Mouse (Mus musculus) ovary, postnatal 36 days (tissue): ENCODE data around the gene Chga.

Source experiments
- DNase-seq: peaks from one replicate; pipeline ENCODE4 v3.0.0; 2022; ENCODE audit warnings: low spot score, mixed read lengths

Chga gene

DNA sequence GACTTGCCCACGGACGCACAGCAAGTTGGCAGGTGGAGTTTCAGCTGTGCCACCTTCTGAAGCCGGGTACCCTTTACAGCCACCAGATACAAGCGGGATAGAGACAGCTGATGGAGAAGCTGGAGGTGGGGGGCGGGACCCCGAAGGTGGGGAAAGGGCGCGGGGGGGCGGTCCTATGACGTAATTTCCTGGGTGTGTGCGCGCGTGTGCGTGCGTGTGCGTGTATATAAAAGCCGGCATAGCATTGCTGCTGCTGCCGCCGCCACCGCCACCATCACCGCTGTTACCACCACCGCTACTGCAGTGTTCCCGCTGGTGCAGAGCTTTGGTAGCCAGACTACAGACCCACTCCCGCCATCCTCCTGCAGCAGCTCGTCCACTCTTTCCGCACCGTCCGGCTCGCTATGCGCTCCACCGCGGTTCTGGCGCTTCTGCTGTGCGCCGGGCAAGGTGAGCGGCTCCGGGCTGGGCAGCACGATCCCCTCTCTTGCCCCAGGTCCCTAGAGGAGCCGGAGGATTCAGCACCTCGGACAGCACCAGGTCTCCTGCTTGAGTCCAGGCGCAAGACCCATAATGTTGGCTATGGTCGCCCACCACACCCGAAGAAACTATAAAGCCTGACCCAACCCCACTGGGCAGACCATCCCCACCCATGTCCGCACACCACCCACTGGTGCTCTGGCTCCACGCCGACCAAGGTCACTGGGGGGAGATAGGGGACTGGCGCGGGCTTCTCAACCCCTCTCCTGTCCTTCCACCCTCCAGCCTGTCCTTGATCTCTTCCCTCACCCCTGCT, at the start of gene Chga:
TSS of gene Chga (plus strand) at position 249 of the 796 bp plus-strand sequence.
- DNase-seq = peak; percentile 77

DNA sequence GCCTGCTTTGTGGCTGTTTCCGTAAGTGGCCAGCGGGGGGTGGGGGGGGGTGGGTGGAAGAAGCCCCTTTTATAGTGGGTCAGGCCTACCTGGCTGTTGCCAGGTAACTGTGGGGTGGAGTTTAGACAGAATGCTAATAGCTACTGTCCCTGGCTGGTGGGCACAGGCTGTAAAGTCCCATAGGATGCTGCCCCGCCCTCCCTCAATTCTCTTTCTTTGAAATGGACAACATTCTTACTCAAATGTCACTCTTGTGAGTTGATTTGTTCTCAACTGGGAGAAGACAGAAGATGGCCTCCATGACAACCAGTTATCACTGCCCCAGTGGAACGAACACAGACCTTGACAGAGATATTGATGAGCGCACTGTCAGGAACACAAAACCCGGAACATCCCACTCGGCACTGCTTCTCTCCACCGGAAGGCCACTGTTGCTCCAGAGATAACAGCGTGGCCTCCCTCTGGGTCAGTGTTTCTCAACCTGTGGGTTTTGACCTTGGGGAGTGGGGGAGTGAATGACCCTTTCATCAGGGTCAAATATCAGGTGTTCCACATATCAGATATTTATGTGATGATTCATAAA, 49.5 kb upstream of the Chga start:
- DNase-seq = no peak

DNA sequence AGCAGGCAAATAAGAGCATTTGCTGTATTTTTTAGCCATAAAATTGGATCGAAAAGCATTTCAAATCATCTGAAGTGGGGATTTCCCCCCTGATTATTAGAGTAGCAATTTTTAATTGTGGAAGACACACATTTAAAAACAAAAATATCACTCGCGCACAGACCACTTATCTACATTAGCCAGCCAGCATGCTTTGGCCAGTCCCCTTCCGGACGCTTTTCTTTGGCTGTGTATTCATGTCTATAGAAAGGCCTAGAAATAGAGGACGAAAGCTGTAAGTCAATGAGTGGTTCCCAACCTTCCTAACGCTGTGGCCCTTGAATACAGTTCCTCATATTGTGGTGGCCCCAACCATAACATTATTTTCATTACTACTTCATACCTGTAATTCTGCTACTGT, 48.8 kb upstream of the Chga start:
- DNase-seq = no peak

DNA sequence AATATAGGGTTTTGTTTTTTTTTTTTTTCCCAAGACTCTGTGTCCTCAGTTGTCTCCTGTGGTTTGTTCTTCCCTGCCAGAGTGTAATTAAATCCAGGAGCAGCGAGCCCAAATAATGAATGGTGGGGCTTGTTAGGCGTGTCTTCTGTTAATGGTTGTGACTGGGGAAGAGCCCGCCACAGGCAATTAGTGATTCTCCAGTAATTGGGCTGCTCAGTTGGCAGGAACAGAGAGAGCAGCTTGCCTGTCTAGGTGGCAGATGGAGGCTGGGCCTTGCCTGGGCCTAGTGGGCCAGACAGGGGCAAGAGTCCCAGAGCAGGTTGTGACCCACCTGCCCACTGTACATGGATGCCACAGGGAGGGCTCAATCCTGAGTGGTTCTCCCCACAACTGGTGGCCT, 43.4 kb upstream of the Chga start:
- no peak for DNase-seq

DNA sequence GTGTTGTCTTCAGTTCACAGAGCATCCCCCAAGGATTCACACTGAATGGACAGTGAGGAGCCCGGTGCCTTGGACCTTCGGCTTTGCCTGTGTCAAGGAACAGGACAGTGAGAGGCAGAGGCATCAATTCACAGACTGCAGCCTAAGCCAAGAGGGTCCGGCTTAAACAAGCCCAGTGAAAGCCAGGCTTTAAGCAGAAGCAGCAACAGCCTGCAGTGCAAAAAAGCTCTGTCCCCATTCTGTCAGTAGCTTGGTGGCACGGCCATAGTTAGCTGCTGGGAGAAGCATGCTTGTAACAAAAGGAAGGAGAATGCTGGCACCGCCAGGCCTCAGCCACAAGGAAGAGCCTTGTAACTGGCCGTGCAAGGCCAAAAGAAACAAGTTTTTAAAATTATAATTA, 40.6 kb upstream of the Chga start:
- no peak for DNase-seq

DNA sequence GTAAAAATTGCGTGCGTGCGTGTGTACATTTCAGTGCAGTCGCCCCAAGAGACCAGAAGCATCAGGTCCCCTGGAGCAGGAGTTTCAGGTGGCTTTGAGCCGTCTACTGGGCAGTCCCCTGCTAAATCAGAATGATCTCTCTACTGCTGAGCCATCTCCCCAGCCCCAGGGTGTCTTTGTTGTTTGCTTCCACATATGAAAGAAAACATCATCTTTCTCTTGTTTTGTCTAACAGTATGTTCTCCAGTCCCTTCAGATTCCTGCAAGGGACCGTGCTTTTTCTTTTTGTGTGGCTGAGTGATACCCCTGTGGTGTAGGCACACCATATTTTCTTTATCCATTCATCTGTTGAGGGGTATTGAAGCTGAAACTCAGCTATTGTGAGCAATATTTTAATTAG, 40.0 kb upstream of the Chga start:
- DNase-seq = no peak

DNA sequence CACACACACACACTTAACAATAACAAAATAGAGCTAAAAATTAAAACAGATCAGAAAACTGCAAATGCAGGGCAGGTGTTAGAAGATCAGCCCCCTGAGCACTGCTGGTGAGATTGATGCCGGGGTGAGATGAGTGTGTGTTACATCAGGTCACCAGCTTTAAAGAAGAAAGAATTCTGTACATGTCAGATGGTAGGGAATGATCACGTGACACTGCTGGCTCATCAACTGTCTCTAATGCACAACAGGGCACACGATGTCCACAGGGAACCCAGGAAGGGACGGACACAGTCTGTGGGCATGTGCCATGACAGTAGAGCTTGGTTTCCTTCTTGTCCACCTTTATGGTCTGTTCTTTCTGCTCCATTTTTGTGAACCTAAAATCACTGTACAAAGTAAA, 38.6 kb upstream of the Chga start:
- no peak for DNase-seq

DNA sequence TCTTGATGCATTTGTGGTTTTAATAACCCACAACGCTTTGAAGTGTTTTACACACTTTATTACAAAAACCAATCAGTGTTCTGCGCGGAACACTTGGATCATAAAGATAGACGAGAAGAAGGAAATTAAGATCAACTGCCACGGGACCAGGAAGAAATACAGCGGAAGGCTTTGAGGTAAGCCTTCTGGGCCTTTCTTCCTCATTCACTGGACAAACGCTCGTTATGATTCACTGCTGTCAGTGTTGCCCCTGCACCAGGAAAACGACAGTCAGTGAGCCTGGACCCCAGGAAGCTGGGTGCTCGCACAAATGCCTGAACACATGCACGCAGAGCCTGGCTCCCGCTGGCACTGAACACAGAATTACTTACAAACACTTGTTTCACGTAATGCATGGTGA, 37.1 kb upstream of the Chga start:
- DNase-seq = no peak

DNA sequence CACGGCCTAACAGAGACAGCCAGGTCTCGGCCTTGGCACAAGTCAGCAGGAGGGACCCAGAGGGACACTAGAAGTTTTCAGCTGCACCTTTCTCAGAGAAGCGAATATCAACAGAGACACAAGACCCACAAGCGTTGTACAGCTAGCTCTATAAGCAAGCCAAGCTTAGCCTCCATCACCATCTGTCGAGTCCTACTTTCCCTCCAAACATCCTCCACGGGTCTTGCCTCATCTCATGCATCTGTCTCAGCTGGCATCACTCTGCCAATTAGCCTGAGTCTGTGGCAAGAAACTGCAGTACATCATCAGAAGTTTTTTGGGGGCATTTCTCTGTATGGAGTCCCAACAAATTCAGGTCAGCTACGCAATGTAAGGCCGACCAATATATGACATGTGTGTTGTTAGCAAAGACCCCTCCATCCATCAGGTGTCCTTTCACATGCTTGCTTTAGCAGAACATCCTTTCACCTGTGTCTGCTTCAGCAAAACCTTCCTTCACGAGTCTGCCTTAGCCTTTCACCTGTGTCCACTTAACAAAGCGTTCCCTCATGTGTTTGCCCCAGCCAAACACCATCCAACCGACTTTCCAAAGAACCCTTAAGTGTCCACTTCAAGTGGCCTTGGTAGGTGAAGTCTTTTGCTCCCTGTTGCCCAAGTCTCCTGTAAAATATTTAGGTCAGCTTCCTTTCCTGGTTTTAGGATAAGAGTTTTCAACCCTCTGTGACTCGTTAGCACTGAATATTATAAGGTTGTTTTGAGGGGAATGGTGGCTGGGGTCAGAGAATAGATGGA, 34.6 kb upstream of the Chga start:
- DNase-seq = no peak

DNA sequence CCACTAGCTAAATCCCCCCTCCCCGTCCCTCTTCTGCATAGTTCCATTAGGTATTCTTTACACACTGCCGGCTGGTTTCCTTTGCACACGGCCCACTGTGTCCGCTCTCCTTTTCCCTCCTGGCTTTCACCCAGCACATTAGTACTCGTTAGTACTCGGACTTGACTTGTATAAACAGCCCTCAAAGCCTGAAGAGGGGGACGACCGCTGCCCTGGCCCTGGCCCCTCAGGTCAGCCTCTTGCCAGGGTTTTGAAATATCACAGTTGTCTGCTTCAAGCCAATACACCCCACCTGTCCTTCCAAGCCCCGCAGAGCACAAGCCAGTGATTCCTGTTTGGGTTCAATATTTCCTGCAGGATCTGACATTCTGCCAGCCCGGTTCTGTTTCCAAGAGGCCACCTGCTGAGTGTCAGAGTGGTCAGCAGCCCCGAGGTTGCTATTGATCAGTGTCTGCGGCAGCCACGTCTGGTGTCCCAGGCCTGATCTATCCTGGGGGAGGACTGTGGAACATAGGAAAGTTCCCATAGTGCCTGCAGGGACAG, 32.9 kb upstream of the Chga start:
- peak; percentile 7 for DNase-seq

DNA sequence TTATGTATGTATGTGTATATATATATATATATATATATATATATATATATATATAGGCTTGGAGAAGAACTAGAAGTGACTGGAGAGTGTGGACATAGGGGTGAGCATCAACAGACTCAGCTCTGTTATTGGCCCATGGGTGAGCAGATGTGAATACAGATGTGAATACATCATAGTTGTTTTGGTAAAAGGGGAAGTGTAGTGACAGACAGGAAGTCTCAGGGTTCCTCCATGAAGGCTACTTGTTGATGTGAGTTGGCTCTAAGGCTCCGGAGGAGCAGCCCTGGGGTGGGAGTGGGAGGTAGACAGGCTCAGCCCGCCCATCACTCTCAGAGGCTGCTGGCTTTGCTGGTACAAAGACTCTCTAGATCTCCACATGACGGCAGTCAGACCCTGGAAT, 30.6 kb upstream of the Chga start:
- no peak for DNase-seq

DNA sequence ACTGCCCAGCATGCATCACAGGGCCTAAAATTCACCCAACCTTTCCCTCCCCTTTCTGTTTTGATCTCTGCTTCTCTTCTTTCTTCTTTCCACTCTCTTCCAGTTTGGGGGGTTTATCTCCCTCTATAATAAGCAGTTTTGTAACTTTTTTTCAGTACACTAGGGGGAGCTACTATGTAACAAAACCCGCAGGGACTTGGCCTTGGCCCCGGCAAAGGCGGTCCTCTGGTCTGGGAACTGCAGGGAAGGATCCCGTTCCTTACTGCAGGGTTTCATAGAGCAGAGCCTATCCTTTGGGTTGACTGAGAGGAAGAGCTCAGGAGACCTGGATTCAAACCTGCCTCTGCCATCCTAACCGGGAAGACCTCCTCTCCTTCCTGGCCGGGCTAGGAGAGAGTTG, 30.0 kb upstream of the Chga start:
- peak; percentile 15 for DNase-seq

DNA sequence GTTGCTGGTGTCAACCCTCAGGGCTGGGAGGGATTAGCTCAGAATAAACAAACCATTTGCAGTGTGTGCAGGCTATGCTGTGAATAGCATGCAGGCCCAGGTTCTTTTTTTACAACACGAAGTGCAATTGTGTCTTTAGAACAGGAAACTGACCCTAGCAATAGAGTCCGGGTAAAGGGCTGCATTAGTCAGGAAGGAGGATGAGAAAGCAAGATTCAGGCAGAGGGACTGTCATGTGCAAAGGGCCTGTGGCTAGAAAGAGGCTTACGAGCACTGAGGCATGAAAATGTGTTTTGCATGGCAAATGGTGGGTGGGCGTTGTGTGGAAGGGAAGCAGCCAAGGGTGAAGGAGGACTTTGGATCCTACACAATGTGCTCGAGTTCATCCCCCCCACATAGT, 26.8 kb upstream of the Chga start:
- no peak for DNase-seq

DNA sequence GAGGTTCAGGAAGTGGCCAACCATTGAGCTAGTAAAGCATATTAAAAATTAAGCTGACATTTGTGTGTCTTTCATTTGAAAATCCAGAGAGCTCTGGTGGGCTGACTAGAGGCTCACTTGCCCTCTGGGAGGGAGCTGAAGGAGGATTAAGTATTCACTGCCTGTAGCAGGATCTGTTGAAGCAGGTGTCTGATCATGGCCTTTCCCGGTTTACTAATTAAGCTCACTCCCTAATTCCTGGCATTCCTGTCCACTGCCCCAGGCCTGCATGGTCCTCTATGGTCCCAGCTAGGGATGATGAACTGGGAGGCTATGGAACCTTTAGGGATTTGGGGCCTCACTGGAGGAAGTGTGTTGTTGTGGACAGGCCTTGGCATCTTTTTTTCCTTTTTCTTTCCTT, 19.0 kb upstream of the Chga start:
- DNase-seq = no peak

DNA sequence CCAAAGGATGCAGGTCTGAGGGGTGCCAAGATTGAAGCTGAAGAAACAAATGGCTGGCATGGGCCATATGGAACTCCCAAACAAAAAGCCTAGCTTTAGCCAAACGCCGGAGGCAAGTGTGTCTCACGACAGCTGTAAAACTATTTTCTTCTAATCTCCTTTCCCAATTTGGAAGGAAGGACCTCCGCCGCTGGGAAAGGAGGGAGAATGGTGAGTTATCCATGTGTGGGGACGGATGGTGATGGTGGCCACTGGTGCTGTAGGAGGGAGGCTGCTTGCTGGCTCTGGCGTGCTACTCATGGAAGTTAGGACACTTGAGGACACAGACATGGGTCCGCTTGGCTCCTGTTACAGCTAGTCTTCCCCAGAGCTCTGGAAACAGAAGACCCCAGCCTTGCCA, 14.5 kb upstream of the Chga start:
- DNase-seq = no peak

DNA sequence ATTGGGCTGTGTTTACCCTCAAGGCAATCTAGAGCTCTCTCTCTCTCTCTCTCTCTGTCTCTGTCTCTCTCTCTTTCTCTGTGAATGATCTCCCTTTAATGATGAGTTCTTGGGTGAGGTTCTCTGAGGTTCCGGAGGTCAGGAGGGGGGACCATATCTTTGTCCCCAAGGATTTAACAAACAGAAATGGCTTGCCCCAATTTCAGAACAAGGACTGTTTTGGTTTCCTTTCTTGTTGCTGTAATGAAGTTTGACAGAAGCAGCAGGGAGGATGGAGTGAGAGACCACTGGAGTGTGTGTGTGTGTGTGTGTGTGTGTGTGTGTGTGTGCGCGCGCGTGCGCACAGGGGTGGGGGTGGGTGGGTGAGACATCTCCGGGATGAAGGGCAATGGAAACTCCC, 13.6 kb upstream of the Chga start:
- DNase-seq = no peak

DNA sequence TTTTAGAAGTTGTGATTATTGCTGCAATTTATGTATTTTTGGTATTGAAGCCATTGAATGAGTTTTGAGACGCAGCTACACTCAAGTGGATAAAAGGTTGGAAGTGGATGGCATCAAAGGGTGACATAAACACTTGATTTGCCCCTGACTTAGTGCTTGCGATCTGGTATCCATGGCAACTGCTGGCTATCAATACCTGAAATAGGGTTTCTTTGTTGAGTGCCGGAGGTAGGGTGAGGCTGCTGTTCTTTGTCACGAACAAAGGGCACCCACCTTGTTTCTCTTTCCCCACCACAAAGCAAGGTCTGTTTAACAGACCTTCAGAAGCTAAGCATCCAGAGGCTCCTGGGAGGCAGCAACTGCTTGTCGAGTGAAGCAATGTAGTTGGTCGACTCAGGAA, 9.6 kb upstream of the Chga start:
- no peak for DNase-seq

DNA sequence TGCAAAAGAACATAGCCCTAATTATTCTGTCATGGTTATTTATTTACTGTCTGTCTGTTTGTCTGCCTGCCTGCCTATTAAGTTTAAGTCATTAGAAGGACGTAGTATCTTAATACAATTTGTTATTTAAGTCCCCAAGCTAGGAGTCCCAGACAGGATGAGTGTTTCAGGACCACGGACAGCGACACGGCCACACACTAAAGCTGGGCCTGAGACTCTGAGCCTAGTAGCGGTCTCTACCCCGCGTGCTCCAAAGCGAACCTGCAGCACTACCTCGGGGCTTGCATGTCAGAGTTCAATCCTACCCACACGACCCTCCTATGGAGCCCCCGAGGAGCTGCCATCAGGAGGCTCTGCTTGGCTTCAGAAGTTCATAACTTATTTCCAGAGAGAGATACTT, 4.2 kb upstream of the Chga start:
- DNase-seq = peak; percentile 77

DNA sequence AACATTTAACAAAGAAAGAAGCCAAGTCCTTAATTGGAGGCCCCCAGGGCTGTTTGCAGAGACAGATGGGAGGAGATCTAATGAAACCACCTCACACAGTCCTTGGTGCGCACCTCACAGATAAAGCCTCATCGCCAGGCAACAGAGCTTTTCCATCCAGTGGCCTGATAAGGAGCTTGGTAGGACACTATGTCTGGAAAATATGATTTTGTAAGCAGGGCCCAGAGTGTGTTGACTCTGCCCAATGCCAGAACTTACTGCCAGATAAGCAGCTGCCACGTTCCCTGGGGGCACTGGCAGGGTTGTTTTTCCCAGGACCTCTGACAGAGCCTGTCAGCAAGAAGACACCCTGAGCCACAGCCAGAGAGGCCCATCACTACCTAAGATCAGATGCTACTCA, 3.6 kb upstream of the Chga start:
- no peak for DNase-seq

DNA sequence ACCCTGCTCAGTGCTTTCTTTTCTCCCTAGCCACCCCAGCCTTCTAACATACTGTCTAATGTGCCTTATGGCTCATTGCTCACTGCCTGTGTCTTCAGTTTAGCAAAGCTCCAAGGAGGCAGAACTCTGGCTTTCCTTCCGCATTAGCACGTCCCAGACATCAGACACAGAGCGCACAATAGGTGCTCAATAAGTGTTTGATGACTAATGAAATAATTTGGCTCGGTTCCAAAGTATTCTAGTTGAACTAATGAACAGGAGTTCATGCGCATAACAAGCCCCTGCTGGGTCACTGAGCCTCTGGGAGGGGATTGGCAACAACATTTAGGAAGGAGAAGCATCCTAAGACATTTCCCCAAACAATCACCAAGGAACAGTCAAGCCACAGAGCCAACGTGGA, 2.8 kb upstream of the Chga start:
- no peak for DNase-seq

DNA sequence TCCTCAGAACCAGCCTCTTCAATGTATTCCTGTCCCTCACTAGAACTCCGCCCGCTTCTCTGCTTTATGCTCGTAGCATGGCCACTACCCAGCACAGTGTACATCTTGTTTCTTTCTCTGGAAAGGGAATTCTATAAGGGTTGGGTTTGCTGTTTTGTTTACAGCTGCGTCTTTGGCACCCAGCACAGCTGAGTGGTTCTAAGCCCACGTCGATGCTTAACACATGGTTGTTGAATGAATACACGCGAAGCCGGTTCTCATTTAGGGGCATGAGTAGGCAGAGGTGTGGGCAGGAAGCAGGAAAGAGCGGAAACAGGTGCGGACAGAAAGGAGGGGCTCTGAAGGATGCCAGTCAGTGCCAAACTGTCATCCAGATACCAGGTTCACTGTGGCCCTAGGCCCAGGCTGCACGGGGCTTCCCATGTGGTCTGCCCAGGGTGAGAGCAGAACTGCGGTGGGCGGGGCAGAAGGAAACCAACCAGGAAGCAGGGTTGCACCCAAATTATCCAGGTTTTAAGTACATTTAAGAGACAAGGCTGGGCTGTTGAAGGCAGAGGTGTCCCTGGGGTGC, 979 bp upstream of the Chga start:
- no peak for DNase-seq

DNA sequence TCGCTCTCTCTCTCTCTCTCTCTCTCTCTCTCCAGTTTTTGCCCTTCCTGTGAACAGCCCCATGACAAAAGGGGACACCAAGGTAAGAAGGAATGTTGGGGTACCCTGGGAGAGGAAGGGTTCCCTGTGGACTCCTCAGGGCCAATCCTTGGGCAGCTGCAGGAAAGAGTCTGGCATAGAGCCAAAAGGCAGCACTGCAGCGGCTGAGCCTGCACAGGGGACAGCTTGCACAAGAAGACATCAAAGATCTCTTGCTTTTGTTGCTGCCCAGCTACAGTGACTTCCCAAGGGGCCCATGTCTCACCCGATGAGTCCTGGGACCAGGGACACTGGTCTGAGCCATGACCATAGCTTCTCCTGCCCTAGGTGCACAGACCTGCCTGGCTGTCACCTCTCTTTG, 1.1 kb downstream of the Chga start:
- DNase-seq = no peak

DNA sequence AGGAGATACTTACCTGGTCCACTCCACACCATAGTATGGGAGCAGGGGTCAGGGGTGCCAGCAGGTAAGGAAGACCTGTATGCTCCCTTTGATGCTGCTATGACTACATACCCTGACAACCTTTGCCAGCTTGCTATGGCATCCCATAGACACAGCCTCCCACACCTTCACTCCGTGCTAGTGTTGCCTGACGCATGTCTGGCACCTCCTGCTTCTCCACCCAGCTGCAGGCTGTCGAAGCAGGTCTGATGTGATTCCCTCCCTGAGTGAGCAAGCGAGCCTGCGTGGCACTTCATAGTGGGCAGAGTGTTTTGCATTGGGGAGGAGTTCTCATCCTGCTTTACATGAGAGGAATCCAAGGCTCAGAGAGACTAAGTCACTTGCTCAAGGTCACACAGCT, 2.6 kb downstream of the Chga start:
- no peak for DNase-seq
